Mouse (Mus musculus) megakaryocyte, embryonic 14.5 days (primary cell): ENCODE results near the gene Tigd4.

ENCODE experiments used
- FLI1 ChIP-seq: IDR thresholded peaks from 2 replicates; pipeline ENCODE4 v1.6.1; 2012; ENCODE audit warnings: low read length, inconsistent platforms, mixed read lengths
- GATA1 ChIP-seq: IDR thresholded peaks from 3 replicates; pipeline ENCODE4 v1.6.1; 2012; ENCODE audit warnings: mixed read lengths, low read length, inconsistent platforms, borderline replicate concordance

DNA sequence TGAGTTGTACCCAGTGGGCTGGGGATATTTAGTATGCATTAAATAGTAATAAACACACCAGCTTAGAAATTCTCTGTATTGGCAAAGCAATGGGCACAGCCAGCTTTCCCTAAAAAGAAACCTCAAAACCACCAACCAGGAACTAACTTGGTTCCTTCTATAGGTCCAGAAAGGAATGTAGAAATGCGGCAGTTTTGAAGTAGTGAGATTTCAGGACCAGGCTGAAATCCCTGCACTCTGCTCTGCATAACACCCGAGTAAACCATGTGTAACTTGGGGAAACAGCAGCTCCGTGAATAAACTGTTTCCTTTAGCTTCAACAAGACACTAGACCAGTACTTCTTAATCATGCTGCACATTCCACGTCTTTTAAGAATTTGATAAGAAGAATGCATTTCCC is 12.7 kb upstream of the Tigd4 start:
- no peak for TF ChIP-seq GATA1
- TF ChIP-seq FLI1: no peak
